Mouse (Mus musculus): ENCODE results near the gene Hist1h2ae. TPM values are rescaled to one million over a fixed set of nuclear protein-coding genes. Genes with fewer than 3 reads are reported as not detected.
"Not testable (repeated sequence)": the region's sequence is repeated elsewhere in the genome, so short reads cannot be mapped to it uniquely, and the experiment has no call there.

The Hist1h2ae gene
- polyA plus RNA-seq, 1 experiment from 2014 or later, result 35.5 TPM

DNA sequence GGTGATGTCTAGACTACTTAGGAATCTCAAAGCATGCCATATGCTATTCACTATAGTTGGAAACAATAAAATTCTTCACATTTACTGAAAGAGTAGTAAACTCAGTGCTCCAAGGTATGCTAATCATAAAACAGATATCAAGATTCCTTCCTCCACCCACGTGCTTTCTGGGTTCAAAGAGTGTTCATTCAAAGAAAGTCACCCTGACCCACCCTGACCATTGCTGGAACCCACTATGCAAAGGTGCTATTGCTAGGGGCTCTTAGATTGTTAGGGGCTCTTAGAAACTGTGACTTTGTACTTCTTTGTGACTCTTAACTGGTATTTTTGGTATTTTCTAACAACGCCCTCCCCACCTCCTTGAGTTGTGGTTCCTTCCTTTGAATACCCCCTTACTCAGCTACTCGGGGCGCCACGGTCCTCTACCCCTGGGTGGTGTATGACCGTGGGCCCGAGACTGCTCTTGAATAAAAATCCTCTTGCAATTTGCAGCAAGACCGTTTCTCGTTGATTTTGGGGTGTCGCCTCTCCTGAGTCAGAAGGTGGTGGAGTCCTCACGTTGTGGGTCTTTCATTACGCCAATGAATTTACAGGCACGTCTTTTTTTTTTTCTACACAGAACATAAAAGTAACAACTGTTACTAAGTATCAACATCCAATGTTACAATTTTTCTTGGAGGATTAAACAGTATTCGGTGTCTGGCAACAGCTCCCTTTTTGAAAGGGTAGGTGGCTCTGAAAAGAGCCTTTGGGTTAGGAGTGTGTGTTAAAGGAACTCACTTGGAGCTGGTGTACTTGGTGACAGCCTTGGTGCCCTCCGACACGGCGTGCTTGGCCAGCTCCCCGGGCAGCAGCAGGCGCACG, 2.2 kb upstream of the Hist1h2ae start:
- not testable (repeated sequence) for H3K27me3 ChIP-seq; H3K36me3 ChIP-seq; H3K9me3 ChIP-seq (replicated peaks); ATAC-seq (replicated peaks; ENCODE audit: insufficient number of reproducible peaks, insufficient read depth, low FRiP score, low read depth)
- Histone ChIP-seq H3K27ac (peak overlapping the region; percentile 97), H3K4me2 (peak overlapping the region; percentile 73), H3K4me1 (replicated peaks) (peaks cover 39% of the 10 kb centered on the region), H3K9ac (peak overlapping the region; percentile 58), H3K4me3 (peak overlapping the region; percentile 54)
- 13% methylated on average over 20 of the region's 20 CpGs for WGBS

DNA sequence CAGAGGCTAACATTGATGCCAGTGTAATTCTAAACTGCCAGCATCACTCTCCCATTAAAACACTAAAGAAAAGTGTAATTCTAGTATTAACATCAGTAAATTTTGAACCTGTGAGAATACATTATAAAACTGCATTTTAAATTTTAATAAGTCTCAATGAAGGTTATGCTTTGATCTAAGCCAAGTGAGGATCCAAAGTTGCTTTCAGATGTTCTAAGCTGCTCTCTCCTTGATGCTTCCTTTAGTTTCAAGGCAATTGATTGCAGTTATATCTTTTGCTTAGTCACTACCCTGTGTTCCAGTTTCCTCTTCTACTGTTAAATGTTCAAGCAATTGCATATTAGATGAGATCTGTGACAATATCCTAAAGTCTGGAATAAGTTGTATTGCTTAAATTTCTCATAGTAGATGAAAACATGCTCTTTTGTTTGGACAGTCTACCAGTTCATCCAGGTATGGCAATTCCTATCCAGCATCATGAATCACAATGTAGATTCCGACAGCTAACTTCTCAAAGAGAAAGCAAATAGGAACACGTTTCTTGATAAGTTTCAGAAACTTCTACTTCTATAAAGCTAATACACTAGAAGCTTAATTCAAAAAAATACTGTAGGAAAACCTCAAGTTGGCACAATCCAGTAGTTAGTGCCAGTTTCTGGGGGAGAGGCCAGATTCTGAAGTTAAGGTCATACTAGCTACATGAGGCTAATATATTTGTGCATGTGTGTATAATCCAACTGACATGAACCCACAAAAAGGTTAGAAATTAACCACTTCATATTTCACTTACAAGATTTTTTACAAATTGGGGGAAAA, 1.4 kb upstream of the Hist1h2ae start:
- ATAC-seq (replicated peaks; ENCODE audit: insufficient number of reproducible peaks, insufficient read depth, low FRiP score, low read depth), result no peak
- Histone ChIP-seq H3K4me1 (replicated peaks) (peaks cover 39% of the 10 kb centered on the region), H3K9me3 (replicated peaks) (no peaks in the 10 kb centered on the region), H3K27ac (peak overlapping the region; percentile 97), H3K4me2 (peak overlapping the region; percentile 73), H3K36me3 (no peaks in the 10 kb centered on the region), H3K27me3 (no peaks in the 10 kb centered on the region), H3K9ac (peak overlapping the region; percentile 58), H3K4me3 (peak overlapping the region; percentile 54)
- 41% methylated on average over 2 of the region's 2 CpGs for WGBS

DNA sequence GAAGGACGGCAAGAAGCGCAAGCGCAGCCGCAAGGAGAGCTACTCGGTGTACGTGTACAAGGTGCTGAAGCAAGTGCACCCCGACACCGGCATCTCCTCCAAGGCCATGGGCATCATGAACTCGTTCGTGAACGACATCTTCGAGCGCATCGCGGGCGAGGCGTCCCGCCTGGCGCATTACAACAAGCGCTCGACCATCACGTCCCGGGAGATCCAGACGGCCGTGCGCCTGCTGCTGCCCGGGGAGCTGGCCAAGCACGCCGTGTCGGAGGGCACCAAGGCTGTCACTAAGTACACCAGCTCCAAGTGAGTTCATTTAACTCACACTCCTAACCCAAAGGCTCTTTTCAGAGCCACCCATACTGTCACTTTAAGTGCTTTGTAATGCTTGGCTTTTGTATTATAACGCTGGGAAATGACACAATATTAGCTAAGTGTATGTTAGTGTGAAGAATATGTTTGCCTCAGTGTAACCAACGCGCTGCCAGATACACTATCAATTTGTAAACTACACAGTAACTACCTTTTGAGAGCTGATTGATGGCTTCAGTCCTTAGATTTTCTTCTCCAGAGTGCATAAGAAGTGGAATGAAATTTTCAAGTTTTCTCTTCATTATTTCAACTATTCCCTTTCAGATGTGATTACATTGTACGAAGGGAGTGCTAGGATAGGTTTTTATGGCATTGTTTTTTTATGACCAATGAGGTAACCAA, 641 bp upstream of the Hist1h2ae start:
- H3K27ac ChIP-seq, result peak overlapping the region; percentile 97
- not testable (repeated sequence) for ATAC-seq (replicated peaks; ENCODE audit: insufficient number of reproducible peaks, insufficient read depth, low FRiP score, low read depth); H3K36me3 ChIP-seq; H3K9me3 ChIP-seq (replicated peaks); H3K27me3 ChIP-seq
- H3K9ac ChIP-seq, result peak overlapping the region; percentile 58
- under 1% methylated on average over 17 of the region's 34 CpGs for WGBS
- H3K4me1 ChIP-seq (replicated peaks), result peaks cover 34% of the 10 kb centered on the region
- H3K4me3 ChIP-seq, result peak overlapping the region; percentile 54
- peak overlapping the region; percentile 73 for H3K4me2 ChIP-seq

DNA sequence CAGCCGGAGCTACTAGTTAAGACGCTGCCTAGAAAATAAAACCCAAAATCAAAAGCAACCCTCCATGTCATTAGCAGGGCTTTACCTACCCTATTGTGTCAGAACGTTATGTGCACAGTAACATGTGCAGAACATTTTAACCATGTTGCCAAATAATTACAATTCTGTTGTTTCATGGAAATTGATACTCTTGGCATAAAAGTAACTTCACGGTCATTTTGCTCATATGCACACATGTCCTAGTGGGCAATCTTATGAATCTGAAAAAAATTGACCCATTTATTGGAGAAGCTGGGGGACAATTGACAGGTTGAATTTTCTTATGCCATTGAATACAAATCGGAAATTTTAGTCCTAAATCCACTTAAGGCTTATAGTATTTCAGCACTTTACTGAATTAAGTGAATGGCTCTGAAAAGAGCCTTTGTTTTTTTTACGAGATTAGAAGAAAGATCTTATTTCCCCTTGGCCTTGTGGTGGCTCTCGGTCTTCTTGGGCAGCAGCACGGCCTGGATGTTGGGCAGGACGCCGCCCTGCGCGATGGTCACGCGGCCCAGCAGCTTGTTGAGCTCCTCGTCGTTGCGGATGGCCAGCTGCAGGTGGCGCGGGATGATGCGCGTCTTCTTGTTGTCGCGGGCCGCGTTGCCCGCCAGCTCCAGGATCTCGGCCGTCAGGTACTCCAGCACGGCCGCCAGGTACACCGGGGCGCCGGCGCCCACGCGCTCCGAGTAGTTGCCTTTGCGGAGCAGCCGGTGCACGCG, 579 bp downstream of the Hist1h2ae start:
- H3K9ac ChIP-seq, result peak overlapping the region; percentile 53

DNA sequence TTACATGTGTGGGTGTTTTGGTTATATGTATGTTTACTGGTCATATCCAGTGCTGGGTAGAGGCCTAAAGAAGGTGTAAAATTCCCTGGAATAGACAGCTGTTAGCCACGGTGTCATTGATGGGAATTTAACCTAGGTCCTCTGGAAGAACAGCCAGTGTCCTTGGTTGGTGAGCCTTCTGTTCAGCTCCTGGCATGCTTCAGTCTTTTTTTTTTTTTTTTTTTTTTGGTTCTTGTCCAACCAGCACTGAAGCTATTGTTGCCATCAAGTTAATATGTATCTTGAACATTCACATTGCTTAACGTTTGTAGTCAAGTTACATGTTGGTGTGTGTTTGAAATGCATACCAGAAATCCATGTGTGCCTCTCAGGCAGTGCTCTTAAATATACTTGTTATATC, 6.5 kb downstream of the Hist1h2ae start:
- WGBS, result 82% methylated on average over 2 of the region's 2 CpGs
- H3K36me3 ChIP-seq, result no peaks in the 10 kb centered on the region
- no peak overlapping the region for H3K27ac ChIP-seq
- no peaks in the 10 kb centered on the region for H3K9me3 ChIP-seq (replicated peaks)
- H3K4me1 ChIP-seq (replicated peaks), result peaks cover 2% of the 10 kb centered on the region; the same call in 1 of the 2 replicates
- no peak for ATAC-seq (replicated peaks; ENCODE audit: insufficient number of reproducible peaks, insufficient read depth, low FRiP score, low read depth)
- no peak overlapping the region for H3K4me2 ChIP-seq
- H3K9ac ChIP-seq, result no peak overlapping the region
- no peaks in the 10 kb centered on the region for H3K27me3 ChIP-seq
- H3K4me3 ChIP-seq, result no peak overlapping the region

More for the DNA sequence above, 579 bp downstream of the Hist1h2ae start:
- peak overlapping the region; percentile 97 for H3K27ac ChIP-seq
- peaks cover 26% of the 10 kb centered on the region for H3K4me1 ChIP-seq (replicated peaks)
- 0 out of 2 replicates have a peak, but pooled peaks have one; percentile 4 for ATAC-seq (replicated peaks; ENCODE audit: insufficient number of reproducible peaks, insufficient read depth, low FRiP score, low read depth)
- not testable (repeated sequence) for H3K36me3 ChIP-seq; H3K27me3 ChIP-seq; H3K9me3 ChIP-seq (replicated peaks)
- peak overlapping the region; percentile 54 for H3K4me3 ChIP-seq
- peak overlapping the region; percentile 73 for H3K4me2 ChIP-seq
- WGBS, result 2% methylated on average over 27 of the region's 41 CpGs

DNA sequence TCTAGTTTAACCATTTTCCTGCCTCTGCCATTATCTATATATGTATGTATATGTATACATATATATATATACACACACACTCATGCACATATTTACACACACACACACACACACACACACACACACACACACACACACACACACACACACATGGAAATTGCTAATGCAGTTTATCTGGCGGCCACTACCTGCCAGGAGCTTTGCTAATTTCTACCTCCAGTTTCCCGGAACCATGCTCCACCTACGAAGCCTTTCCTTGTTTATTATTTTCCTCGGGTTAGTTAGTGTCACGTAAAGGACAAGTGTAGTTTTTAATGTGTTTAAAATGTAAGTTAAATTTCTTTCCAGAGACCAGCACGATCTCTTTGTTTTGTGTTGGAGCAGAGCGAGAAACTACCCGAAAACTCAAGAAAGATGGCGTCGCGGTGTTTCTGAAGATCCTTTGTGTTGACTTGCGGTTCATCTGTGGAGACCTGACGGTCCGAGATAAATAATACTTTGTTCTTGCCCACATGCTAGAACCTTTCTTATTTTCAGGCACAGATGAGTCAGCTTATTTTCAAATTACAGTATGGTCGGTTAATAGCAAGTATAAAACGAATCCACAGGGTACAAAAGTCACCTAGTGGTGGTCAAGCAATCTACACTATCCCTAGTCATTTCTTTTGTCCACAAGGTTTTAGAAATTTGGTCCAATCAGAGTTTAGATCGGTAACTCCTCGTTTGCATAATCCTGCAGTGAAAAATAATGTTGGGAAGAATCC, 8.1 kb downstream of the Hist1h2ae start:
- Histone ChIP-seq H3K4me3 (peak overlapping the region; percentile 58), H3K9me3 (replicated peaks) (no peaks in the 10 kb centered on the region), H3K27ac (peak overlapping the region; percentile 94), H3K27me3 (no peaks in the 10 kb centered on the region), H3K36me3 (no peaks in the 10 kb centered on the region), H3K9ac (peak overlapping the region; percentile 57), H3K4me1 (replicated peaks) (peaks cover 2% of the 10 kb centered on the region; the same call in 1 of the 2 replicates), H3K4me2 (peak overlapping the region; percentile 66)
- WGBS, result 3% methylated on average over 18 of the region's 18 CpGs
- ATAC-seq (replicated peaks; ENCODE audit: insufficient number of reproducible peaks, insufficient read depth, low FRiP score, low read depth), result peak; percentile 36

DNA sequence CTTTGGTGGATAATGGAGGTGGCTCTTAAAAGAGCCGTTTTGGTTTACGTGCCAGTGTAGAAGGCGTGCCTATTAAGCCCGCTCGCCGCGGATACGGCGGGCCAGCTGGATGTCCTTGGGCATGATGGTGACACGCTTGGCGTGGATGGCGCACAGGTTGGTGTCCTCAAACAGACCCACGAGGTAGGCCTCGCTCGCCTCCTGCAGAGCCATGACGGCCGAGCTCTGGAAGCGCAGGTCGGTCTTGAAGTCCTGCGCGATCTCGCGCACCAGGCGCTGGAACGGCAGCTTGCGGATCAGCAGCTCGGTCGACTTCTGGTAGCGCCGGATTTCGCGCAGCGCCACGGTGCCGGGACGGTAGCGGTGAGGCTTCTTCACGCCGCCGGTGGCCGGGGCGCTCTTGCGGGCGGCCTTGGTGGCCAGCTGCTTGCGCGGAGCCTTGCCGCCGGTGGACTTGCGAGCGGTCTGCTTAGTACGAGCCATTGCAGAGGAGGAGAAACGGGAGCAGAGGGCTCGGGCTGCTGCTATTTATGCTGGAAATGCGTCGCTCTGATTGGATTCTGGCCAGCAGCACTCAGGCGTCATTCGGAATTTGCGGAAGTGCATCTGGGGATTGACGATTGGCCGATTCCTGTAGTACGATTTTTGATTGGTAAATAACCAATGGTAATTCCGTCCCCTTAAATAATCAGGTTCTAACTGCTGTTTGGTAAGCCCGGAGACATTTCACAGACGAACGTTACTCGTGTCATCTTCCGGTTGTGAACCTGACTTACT, 8.9 kb downstream of the Hist1h2ae start, which contains the start of gene Hist1h3e:
TSS of gene Hist1h3e (minus strand) at position 487 of the 777 bp plus-strand sequence.
- Histone ChIP-seq H3K4me3 (peak within 1 kb of the TSS; percentile 58), H3K9ac (peak within 1 kb of the TSS; percentile 59), H3K4me2 (peak within 1 kb of the TSS; percentile 66), H3K27ac (peak within 1 kb of the TSS; percentile 94)
- peak; percentile 91 for ATAC-seq (replicated peaks; ENCODE audit: insufficient number of reproducible peaks, insufficient read depth, low FRiP score, low read depth)
- H3K9me3 ChIP-seq (replicated peaks); H3K36me3 ChIP-seq; H3K27me3 ChIP-seq; H3K4me1 ChIP-seq (replicated peaks): not testable (repeated sequence)
- WGBS, result under 1% methylated on average over 53 of the region's 67 CpGs

DNA sequence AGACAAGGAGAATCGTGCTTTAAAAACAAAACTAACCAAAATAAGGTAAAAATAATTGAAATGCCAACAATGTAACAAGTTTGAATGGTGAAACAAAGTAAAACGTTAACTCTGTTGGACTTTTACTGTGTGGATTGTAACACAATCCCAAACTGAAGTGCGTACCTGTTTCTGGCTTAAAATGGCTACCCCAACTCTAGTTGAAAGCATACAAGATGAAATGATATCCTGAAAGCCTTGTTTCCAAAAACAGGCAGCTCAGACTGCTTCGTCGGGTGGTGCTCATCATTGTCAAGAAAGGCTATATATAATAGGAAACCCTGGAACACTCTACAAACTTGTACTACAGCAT, 9.5 kb downstream of the Hist1h2ae start:
- peak overlapping the region; percentile 94 for H3K27ac ChIP-seq
- 0% methylated on average over 2 of the region's 5 CpGs for WGBS
- not testable (repeated sequence) for ATAC-seq (replicated peaks; ENCODE audit: insufficient number of reproducible peaks, insufficient read depth, low FRiP score, low read depth); H3K27me3 ChIP-seq; H3K4me1 ChIP-seq (replicated peaks); H3K36me3 ChIP-seq; H3K9me3 ChIP-seq (replicated peaks)
- peak overlapping the region; percentile 58 for H3K4me3 ChIP-seq
- peak overlapping the region; percentile 59; the same call in 1 of the 2 replicates for H3K9ac ChIP-seq
- H3K4me2 ChIP-seq, result peak overlapping the region; percentile 66

DNA sequence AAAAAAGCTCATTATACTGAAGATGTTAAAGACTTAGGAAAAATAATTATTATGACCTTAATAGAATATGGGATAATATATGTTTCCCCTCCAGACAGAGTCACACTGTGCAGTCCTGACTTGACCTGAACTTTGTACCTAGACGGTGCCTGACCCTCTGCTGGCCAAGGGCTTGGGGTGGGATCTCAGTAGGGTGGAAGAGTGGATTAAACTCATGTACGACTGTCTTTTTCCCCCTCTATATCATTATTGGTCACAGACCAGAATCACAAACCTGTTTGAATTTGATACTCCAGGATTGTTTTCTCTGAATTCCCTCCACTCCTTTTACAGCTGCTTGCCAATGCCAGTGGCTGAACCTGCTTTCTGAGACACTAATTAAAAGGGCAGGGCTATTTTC, 10.3 kb downstream of the Hist1h2ae start:
- 40% methylated on average over 2 of the region's 2 CpGs for WGBS
- ATAC-seq (replicated peaks; ENCODE audit: insufficient number of reproducible peaks, insufficient read depth, low FRiP score, low read depth); H3K27ac ChIP-seq; H3K4me3 ChIP-seq; H3K4me1 ChIP-seq (replicated peaks); H3K36me3 ChIP-seq; H3K9me3 ChIP-seq (replicated peaks); H3K27me3 ChIP-seq: not testable (repeated sequence)
- Histone ChIP-seq H3K4me2 (peak overlapping the region; percentile 32; the same call in 1 of the 2 replicates), H3K9ac (peak overlapping the region; percentile 14; the same call in 1 of the 2 replicates)
